Mouse (Mus musculus) heart, adult 2 months (tissue): ENCODE results near the gene Cer1.
A peak's percentile ranks its signal among the peaks of the same experiment; 100 is the strongest.

ENCODE experiments used
- CTCF ChIP-seq: fragments of 200-600 bp; IDR thresholded peaks from 2 replicates; pipeline ENCODE4 v1.8.1; 2022; ENCODE audit warnings: antibody characterized with exemption, mild to moderate bottlenecking, moderate library complexity
- EP300 ChIP-seq: fragments of 200-500 bp; IDR thresholded peaks from 2 replicates; pipeline ENCODE4 v1.6.1; 2011; ENCODE audit warnings: low read depth, low read length, control low read depth; ENCODE audit not compliant: insufficient read depth
- POLR2A ChIP-seq: fragments of 200-500 bp; IDR thresholded peaks from 2 replicates; pipeline ENCODE4 v1.6.1; 2011; ENCODE audit warnings: mild to moderate bottlenecking, low read depth, low read length, control low read depth; ENCODE audit not compliant: insufficient read depth

DNA sequence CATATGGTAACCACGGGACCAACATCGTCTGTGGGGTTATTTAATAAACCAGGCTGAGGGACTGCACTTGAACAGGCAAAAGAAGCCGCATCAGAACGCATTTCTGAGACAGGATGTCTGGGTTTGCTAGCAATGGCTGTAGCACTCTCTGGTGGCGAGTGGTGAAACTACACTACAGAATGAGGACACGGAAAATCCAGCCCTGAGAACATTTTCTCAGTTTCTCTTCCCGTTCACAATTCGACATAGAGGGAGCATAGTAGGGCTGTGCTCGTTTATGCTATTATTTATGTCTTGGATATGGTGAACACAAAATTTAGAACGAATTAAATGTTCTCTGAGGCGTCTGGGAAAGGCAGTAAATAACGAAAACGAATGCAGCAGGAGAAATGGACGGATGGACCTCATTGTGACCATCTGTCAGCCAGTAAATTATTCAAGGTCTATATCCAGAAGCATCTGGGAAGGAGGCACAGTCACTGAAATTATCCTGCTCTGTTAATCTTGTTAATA lies 48.8 kb upstream of the Cer1 start:
- TF ChIP-seq CTCF, result peak; percentile 94
- no peak for TF ChIP-seq POLR2A
- TF ChIP-seq EP300, result 0 out of 2 replicates have a peak, but pooled peaks have one; percentile 58
